Mouse (Mus musculus): ENCODE data around the gene Hist1h2ba. TPM values are rescaled to one million over a fixed set of nuclear protein-coding genes. Genes with fewer than 3 reads are reported as not detected.

Hist1h2ba gene
- not detected in 2 replicates for polyA plus RNA-seq (2014; fragmentation: Nextera tagmentation; extraction: Ambion mirVana)

- H3K4me3 ChIP-seq (ENCODE audit: low read depth, low read length), result no peak within 1 kb of the TSS
- ATAC-seq (replicated peaks; ENCODE audit: insufficient number of reproducible peaks, low FRiP score, low TSS enrichment), result no peak
- no peaks in the 10 kb centered on the region for H3K9me3 ChIP-seq (replicated peaks; ENCODE audit: control insufficient read depth, low read length)
- H3K9ac ChIP-seq (ENCODE audit: low read depth, low read length), result no peak within 1 kb of the TSS
- peaks cover 2% of the 10 kb centered on the region; the same call in 1 of the 2 replicates for H3K27me3 ChIP-seq (ENCODE audit: control insufficient read depth, insufficient read depth, low read length)
- WGBS (ENCODE audit: insufficient replicate concordance), result 88% methylated on average over 31 of the region's 39 CpGs
- H3K4me1 ChIP-seq (ENCODE audit: control insufficient read depth, insufficient read depth, low read length), result peaks cover 1% of the 10 kb centered on the region; the same call in 1 of the 2 replicates
- no peaks in the 10 kb centered on the region for H3K36me3 ChIP-seq (ENCODE audit: control insufficient read depth, insufficient read depth, low read length)
- no peak within 1 kb of the TSS for H3K4me2 ChIP-seq
- no peak within 1 kb of the TSS for H3K27ac ChIP-seq (ENCODE audit: low read depth, low read length)
Observed at GRCm38 (mm10) chr13:23933421-23934210, at the start of gene Hist1h2ba. TSS of gene Hist1h2ba (minus strand) at chr13:23934156.

- no peaks in the 10 kb centered on the region for H3K27me3 ChIP-seq (ENCODE audit: control insufficient read depth, insufficient read depth, low read length)
- 57% methylated on average over 5 of the region's 5 CpGs for WGBS (ENCODE audit: insufficient replicate concordance)
- no peak overlapping the region for H3K4me3 ChIP-seq (ENCODE audit: low read depth, low read length)
- H3K4me1 ChIP-seq (ENCODE audit: control insufficient read depth, insufficient read depth, low read length), result no peaks in the 10 kb centered on the region
- H3K9ac ChIP-seq (ENCODE audit: low read depth, low read length), result no peak overlapping the region
- H3K9me3 ChIP-seq (replicated peaks; ENCODE audit: control insufficient read depth, low read length), result no peaks in the 10 kb centered on the region
- no peaks in the 10 kb centered on the region for H3K36me3 ChIP-seq (ENCODE audit: control insufficient read depth, insufficient read depth, low read length)
- no peak overlapping the region for H3K4me2 ChIP-seq
- H3K27ac ChIP-seq (ENCODE audit: low read depth, low read length), result no peak overlapping the region
- ATAC-seq (replicated peaks; ENCODE audit: insufficient number of reproducible peaks, low FRiP score, low TSS enrichment), result no peak
Observed at GRCm38 (mm10) chr13:23972271-23972670, 38.3 kb upstream of the Hist1h2ba start.

DNA sequence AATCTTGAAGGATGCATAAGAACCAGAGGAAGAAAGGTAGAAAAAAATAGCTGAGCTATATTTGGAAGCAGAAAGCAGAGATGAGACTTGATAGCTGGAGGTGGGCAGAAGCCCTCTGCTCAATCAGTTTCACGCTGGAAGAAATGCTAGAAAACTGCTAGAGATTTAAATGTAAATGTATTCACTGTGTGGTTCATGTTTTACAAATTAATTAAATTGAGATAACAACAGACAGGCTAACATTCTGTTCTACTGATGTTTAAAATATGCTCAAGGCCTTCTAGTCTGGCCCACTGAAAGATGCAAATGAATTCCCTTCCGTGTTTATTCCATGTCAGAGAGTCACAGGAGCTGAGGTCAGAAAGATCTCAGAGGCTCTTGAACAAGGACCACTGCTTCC is 37.9 kb upstream of the Hist1h2ba start:
- H3K4me2 ChIP-seq, result no peak overlapping the region
- ATAC-seq (replicated peaks; ENCODE audit: insufficient number of reproducible peaks, low FRiP score, low TSS enrichment), result no peak
- H3K4me1 ChIP-seq (ENCODE audit: control insufficient read depth, insufficient read depth, low read length), result no peaks in the 10 kb centered on the region
- H3K4me3 ChIP-seq (ENCODE audit: low read depth, low read length), result no peak overlapping the region
- no peak overlapping the region for H3K27ac ChIP-seq (ENCODE audit: low read depth, low read length)
- H3K9me3 ChIP-seq (replicated peaks; ENCODE audit: control insufficient read depth, low read length), result no peaks in the 10 kb centered on the region
- H3K36me3 ChIP-seq (ENCODE audit: control insufficient read depth, insufficient read depth, low read length), result no peaks in the 10 kb centered on the region
- no peak overlapping the region for H3K9ac ChIP-seq (ENCODE audit: low read depth, low read length)
- H3K27me3 ChIP-seq (ENCODE audit: control insufficient read depth, insufficient read depth, low read length), result no peaks in the 10 kb centered on the region
- 55% methylated on average over 2 of the region's 2 CpGs for WGBS (ENCODE audit: insufficient replicate concordance)

DNA sequence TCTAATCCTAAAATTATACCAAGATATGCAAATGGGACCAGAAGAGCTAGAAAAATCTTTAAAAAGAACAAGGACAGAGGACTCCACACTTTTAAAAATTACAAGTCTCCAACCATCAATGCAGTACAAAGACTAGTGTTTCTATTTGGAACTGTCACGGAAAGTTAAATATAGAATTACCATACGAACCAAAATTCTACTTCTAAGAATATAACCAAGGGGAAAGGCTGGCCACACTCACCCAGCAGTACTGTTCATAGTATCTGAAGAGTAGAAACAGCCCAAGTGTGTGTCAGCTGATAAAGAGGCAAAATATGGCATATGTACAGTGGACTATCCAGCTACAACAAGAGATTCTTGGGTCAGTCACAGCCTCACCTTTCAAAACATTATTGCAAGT is 31.0 kb upstream of the Hist1h2ba start:
- no peak overlapping the region for H3K4me3 ChIP-seq (ENCODE audit: low read depth, low read length)
- H3K27ac ChIP-seq (ENCODE audit: low read depth, low read length), result no peak overlapping the region
- H3K36me3 ChIP-seq (ENCODE audit: control insufficient read depth, insufficient read depth, low read length), result no peaks in the 10 kb centered on the region
- no peaks in the 10 kb centered on the region for H3K27me3 ChIP-seq (ENCODE audit: control insufficient read depth, insufficient read depth, low read length)
- H3K9ac ChIP-seq (ENCODE audit: low read depth, low read length), result no peak overlapping the region
- ATAC-seq (replicated peaks; ENCODE audit: insufficient number of reproducible peaks, low FRiP score, low TSS enrichment), result no peak
- H3K9me3 ChIP-seq (replicated peaks; ENCODE audit: control insufficient read depth, low read length), result no peaks in the 10 kb centered on the region
- WGBS (ENCODE audit: insufficient replicate concordance), result 66% methylated on average over 2 of the region's 2 CpGs
- no peaks in the 10 kb centered on the region for H3K4me1 ChIP-seq (ENCODE audit: control insufficient read depth, insufficient read depth, low read length)
- H3K4me2 ChIP-seq, result no peak overlapping the region

- Histone ChIP-seq H3K4me1 (ENCODE audit: control insufficient read depth, insufficient read depth, low read length) (no peaks in the 10 kb centered on the region), H3K9ac (ENCODE audit: low read depth, low read length) (no peak overlapping the region), H3K27ac (ENCODE audit: low read depth, low read length) (no peak overlapping the region), H3K9me3 (replicated peaks; ENCODE audit: control insufficient read depth, low read length) (no peaks in the 10 kb centered on the region), H3K27me3 (ENCODE audit: control insufficient read depth, insufficient read depth, low read length) (no peaks in the 10 kb centered on the region), H3K4me3 (ENCODE audit: low read depth, low read length) (no peak overlapping the region), H3K4me2 (no peak overlapping the region), H3K36me3 (ENCODE audit: control insufficient read depth, insufficient read depth, low read length) (no peaks in the 10 kb centered on the region)
- 33% methylated on average over 2 of the region's 2 CpGs for WGBS (ENCODE audit: insufficient replicate concordance)
- no peak for ATAC-seq (replicated peaks; ENCODE audit: insufficient number of reproducible peaks, low FRiP score, low TSS enrichment)
Observed at GRCm38 (mm10) chr13:23959776-23960175, 25.8 kb upstream of the Hist1h2ba start.

DNA sequence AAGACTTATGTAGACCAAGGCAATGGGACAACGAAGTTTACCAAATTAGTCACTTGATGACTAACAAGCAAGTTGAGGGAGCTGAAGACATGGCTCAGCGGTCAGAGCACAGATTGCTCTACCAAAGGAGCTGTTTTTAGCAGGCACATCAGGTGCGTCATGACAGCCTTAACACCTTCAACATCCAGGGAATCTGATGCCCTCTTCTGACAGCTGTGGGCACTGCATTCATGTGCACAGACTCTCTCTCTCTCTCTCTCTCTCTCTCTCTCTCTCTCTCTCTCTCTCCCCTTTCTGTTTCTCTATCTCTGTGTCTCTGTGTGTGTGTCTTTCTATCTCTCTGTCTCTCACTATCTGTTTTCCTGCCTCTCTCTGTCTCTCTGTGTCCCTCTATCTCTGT is 17.0 kb upstream of the Hist1h2ba start:
- H3K4me3 ChIP-seq (ENCODE audit: low read depth, low read length), result no peak overlapping the region
- H3K4me2 ChIP-seq, result no peak overlapping the region
- H3K9ac ChIP-seq (ENCODE audit: low read depth, low read length), result no peak overlapping the region
- 56% methylated on average over 3 of the region's 3 CpGs for WGBS (ENCODE audit: insufficient replicate concordance)
- peaks cover 2% of the 10 kb centered on the region for H3K27me3 ChIP-seq (ENCODE audit: control insufficient read depth, insufficient read depth, low read length)
- no peak overlapping the region for H3K27ac ChIP-seq (ENCODE audit: low read depth, low read length)
- no peaks in the 10 kb centered on the region for H3K9me3 ChIP-seq (replicated peaks; ENCODE audit: control insufficient read depth, low read length)
- ATAC-seq (replicated peaks; ENCODE audit: insufficient number of reproducible peaks, low FRiP score, low TSS enrichment), result no peak
- H3K4me1 ChIP-seq (ENCODE audit: control insufficient read depth, insufficient read depth, low read length), result no peaks in the 10 kb centered on the region
- no peaks in the 10 kb centered on the region for H3K36me3 ChIP-seq (ENCODE audit: control insufficient read depth, insufficient read depth, low read length)

DNA sequence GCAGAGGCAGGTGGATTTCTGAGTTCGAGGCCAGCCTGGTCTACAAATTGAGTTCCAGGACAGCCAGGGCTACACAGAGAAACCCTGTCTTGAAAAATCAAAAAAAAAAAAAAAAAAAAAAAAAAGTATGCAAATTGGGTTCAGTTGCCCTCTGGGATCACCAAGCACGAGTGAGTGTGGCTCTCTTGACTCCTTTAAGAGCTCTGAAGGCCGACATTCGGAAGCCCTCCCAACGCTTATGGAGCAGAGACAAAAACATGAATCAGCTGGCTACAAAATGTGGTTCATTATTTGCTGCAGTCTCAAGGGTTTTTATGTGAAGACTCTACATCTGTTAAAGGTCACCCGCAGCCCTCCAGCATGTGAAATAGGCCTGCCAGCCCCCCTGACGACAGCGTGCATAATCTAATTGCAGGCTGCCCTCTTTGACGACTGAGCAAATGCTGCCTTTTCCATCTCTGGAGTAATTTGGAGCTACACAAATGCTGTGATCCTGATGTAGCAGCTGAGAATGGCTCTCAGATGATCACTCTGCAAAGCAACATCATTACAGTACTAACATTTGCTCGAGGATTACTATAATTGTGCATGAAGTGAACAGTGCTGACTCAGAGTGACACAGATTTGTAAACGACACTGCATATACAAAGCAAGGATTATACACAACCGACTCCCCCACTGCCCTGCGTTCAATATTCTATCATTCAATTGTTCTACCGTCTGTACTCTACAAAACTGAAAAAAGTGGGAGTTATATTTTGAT is 15.7 kb upstream of the Hist1h2ba start:
- WGBS (ENCODE audit: insufficient replicate concordance), result 73% methylated on average over 14 of the region's 14 CpGs
- no peak overlapping the region for H3K9ac ChIP-seq (ENCODE audit: low read depth, low read length)
- no peaks in the 10 kb centered on the region for H3K4me1 ChIP-seq (ENCODE audit: control insufficient read depth, insufficient read depth, low read length)
- H3K9me3 ChIP-seq (replicated peaks; ENCODE audit: control insufficient read depth, low read length), result no peaks in the 10 kb centered on the region
- no peak overlapping the region for H3K27ac ChIP-seq (ENCODE audit: low read depth, low read length)
- no peak for ATAC-seq (replicated peaks; ENCODE audit: insufficient number of reproducible peaks, low FRiP score, low TSS enrichment)
- H3K4me2 ChIP-seq, result no peak overlapping the region
- no peaks in the 10 kb centered on the region for H3K36me3 ChIP-seq (ENCODE audit: control insufficient read depth, insufficient read depth, low read length)
- H3K4me3 ChIP-seq (ENCODE audit: low read depth, low read length), result no peak overlapping the region
- H3K27me3 ChIP-seq (ENCODE audit: control insufficient read depth, insufficient read depth, low read length), result peaks cover 2% of the 10 kb centered on the region

- H3K4me1 ChIP-seq (ENCODE audit: control insufficient read depth, insufficient read depth, low read length), result no peaks in the 10 kb centered on the region
- no peak overlapping the region for H3K4me2 ChIP-seq
- H3K36me3 ChIP-seq (ENCODE audit: control insufficient read depth, insufficient read depth, low read length), result no peaks in the 10 kb centered on the region
- H3K9me3 ChIP-seq (replicated peaks; ENCODE audit: control insufficient read depth, low read length), result no peaks in the 10 kb centered on the region
- no peak overlapping the region for H3K4me3 ChIP-seq (ENCODE audit: low read depth, low read length)
- ATAC-seq (replicated peaks; ENCODE audit: insufficient number of reproducible peaks, low FRiP score, low TSS enrichment), result no peak
- no peak overlapping the region for H3K27ac ChIP-seq (ENCODE audit: low read depth, low read length)
- H3K9ac ChIP-seq (ENCODE audit: low read depth, low read length), result no peak overlapping the region
- 59% methylated on average over 2 of the region's 2 CpGs for whole genome bisulfite sequencing (ENCODE audit: insufficient replicate concordance)
- peaks cover 2% of the 10 kb centered on the region for H3K27me3 ChIP-seq (ENCODE audit: control insufficient read depth, insufficient read depth, low read length)
Observed at GRCm38 (mm10) chr13:23946254-23946653, 12.3 kb upstream of the Hist1h2ba start.

Measured in heart, embryonic 11.5 days (tissue).